Mouse (Mus musculus): ENCODE data around the gene Sh2b2. TPM values are rescaled to one million over a fixed set of nuclear protein-coding genes. Genes with fewer than 3 reads are reported as not detected.

Gene Sh2b2
- 0.13 TPM for polyA plus RNA-seq (2017; shearing (Covaris generic))

GRCm38 (mm10) chr5:136246452-136246838 is at the start of gene Sh2b2:
Gene Sh2b2 (minus strand): TSS chr5:136246556.

GRCm38 (mm10) chr5:136198474-136199391 is 47.6 kb downstream of the Sh2b2 start, which contains the start of gene Prkrip1:
Gene Prkrip1 (minus strand): TSS chr5:136198963.

GRCm38 (mm10) chr5:136170512-136171362 is 75.6 kb downstream of the Sh2b2 start, which contains the start of gene Orai2:
Gene Orai2 (minus strand): TSS chr5:136170713.

Other genes with a start within 250 kb of the Sh2b2 start
- 0.11 TPM for gene Upk3b, start 208.1 kb downstream of the Sh2b2 start, polyA plus RNA-seq (2017; shearing (Covaris generic))
- not detected for gene Upk3bl, start 192.1 kb downstream of the Sh2b2 start, polyA plus RNA-seq (2017; shearing (Covaris generic))
- gene Rasa4, start 162.6 kb downstream of the Sh2b2 start, polyA plus RNA-seq (2017; shearing (Covaris generic)): 4.3 TPM
- 59.6 TPM for gene Polr2j, start 129.9 kb downstream of the Sh2b2 start, polyA plus RNA-seq (2017; shearing (Covaris generic))
- gene Lrwd1, start 110.5 kb downstream of the Sh2b2 start, polyA plus RNA-seq (2017; shearing (Covaris generic)): 40.3 TPM
- gene Alkbh4, start 110.4 kb downstream of the Sh2b2 start, polyA plus RNA-seq (2017; shearing (Covaris generic)): 55.2 TPM
- 93.7 TPM for gene Orai2, start 75.8 kb downstream of the Sh2b2 start, polyA plus RNA-seq (2017; shearing (Covaris generic))
- 45.3 TPM for gene Prkrip1, start 47.6 kb downstream of the Sh2b2 start, polyA plus RNA-seq (2017; shearing (Covaris generic))